Comparison of ENCODE assay signal across 9 mouse cellular contexts in the genomic region with DNA sequence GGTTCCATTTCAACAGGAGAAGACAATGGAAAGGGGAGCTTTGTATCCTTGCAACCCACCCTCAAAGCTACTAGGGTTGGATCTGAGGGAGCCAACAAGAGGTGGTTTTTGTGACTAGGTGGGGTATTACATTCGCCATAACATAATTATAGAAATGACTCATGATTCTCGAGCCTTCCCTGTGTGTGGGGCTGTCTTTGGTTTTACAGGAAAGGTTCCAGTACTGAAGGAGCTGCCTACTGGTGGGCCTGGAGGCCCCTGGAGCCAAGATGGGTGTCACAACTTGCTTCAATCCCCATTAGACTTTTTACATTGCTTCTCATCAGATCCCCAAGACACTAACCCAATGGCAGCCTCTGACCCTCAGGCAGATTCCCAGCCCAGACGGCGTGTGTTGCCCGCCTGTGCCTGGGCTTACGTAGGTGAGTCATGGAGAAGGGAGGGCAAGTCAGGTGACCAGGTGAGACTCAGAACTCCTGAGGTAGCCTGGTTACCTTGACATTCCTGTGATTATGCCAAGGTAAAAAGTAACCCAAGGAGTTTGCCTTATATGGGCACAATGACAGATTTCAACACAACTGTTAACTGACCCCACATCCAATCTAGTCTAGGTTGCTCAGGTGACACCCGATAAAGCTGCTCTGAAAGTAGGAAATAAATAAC. TPM values are rescaled to one million over a fixed set of nuclear protein-coding genes. Genes with fewer than 3 reads are reported as not detected.
DNase-seq lines count a peak whose midpoint lies in the region; TF ChIP-seq lines count a peak whose summit lies in the region.
"Had no signal": no experiment of that assay in that cellular context is flagged by ENCODE, and none has a peak within 500 bp of the region (broad histone marks: within the 10 kb centered on the region; RNA-seq: fewer than 3 reads in every experiment).

No protein-coding gene starts in this region.

- H3K27me3 ChIP-seq in embryonic facial prominence, embryonic 10.5 days (replicated peaks; ENCODE audit: low read depth, poor library complexity, severe bottlenecking): no peaks in the 10 kb centered on the region
- H3K27me3 ChIP-seq in small intestine, adult 2 months (ENCODE audit: control insufficient read depth, insufficient read depth, low read length): no peaks in the 10 kb centered on the region

- no peak for TF ChIP-seq CTCF in layer of hippocampus, adult 2 months (conservative IDR thresholded peaks at IDR 0.05)
- TF ChIP-seq CTCF in small intestine, adult 2 months (IDR thresholded peaks at IDR 0.05; ENCODE audit: extremely low read depth, insufficient read length, insufficient replicate concordance, low read depth, low read length): no peak

- peaks cover 64% of the 10 kb centered on the region for H3K4me1 ChIP-seq in embryonic facial prominence, embryonic 10.5 days
- H3K4me1 ChIP-seq in small intestine, adult 2 months (ENCODE audit: control insufficient read depth, insufficient read depth, insufficient read length, low read length): peaks cover 49% of the 10 kb centered on the region

- DNase-seq in layer of hippocampus, adult 2 months (ENCODE audit: low spot score in 2 of 2): no peak
- DNase-seq in layer of hippocampus, adult 18-20 months (ENCODE audit: low spot score in 2 of 2): no peak
- no peak for DNase-seq in embryonic facial prominence, embryonic 10.5 days (ENCODE audit: low spot score)
- DNase-seq in kidney, postnatal 10 days: peak; percentile 67
- DNase-seq in ovary, postnatal 10 days (ENCODE audit: low spot score): no peak
- no peak for DNase-seq in adrenal gland, postnatal 10 days
- DNase-seq in retina, postnatal 1 day: no peak
- DNase-seq: thymus, adult 18-20 months had no signal

- TF ChIP-seq POLR2A in small intestine, adult 2 months (IDR thresholded peaks at IDR 0.05; ENCODE audit: low read depth, low read length): no peak

- H3K4me3 ChIP-seq in layer of hippocampus, adult 2 months: no peak overlapping the region
- H3K4me3 ChIP-seq in embryonic facial prominence, embryonic 10.5 days: no peak overlapping the region
- no peak overlapping the region for H3K4me3 ChIP-seq in small intestine, adult 2 months (ENCODE audit: low read depth, low read length)

- 90% methylated on average over 7 of the region's 7 CpGs for WGBS in embryonic facial prominence, embryonic 10.5 days
- 26% methylated on average over 7 of the region's 7 CpGs for WGBS in small intestine, adult 2 months

- H3K36me3 ChIP-seq in embryonic facial prominence, embryonic 10.5 days (replicated peaks): peaks cover 57% of the 10 kb centered on the region
- H3K36me3 ChIP-seq in small intestine, adult 2 months (ENCODE audit: control insufficient read depth, insufficient read depth, low read length): peaks cover 19% of the 10 kb centered on the region

- peak overlapping the region; percentile 57; the same call in 1 of the 2 replicates for H3K27ac ChIP-seq in layer of hippocampus, adult 2 months
- peak overlapping the region; percentile 55 for H3K27ac ChIP-seq in embryonic facial prominence, embryonic 10.5 days (replicated peaks)
- peak overlapping the region; percentile 99 for H3K27ac ChIP-seq in small intestine, adult 2 months (ENCODE audit: insufficient read depth, low read depth, low read length)

- H3K9me3 ChIP-seq in embryonic facial prominence, embryonic 10.5 days: no peaks in the 10 kb centered on the region

RNA-seq across cellular contexts. Expression of gene Actn4, which starts 31.0 kb away (rescaled TPM):
- 100 to 1,000 TPM; 131 to 134 TPM for total RNA-seq in layer of hippocampus, adult 2 months (2021)
- 100 to 1,000 TPM; 127 to 136 TPM for total RNA-seq in layer of hippocampus, adult 18-20 months (2021)
- polyA plus RNA-seq in embryonic facial prominence, embryonic 10.5 days (2016; fragmentation: Nextera tagmentation; extraction: Ambion mirVana): 260 and 269 TPM in 2 replicates
- polyA plus RNA-seq in small intestine, adult 2 months (2012; rRNA removed): 506 and 1,069 TPM in 2 replicates
- 100 to 1,000 TPM; 236 to 261 TPM for total RNA-seq in adrenal gland, postnatal 10 days (2021)

RNA-seq across cellular contexts. Expression of gene Capn12, which starts 49.9 kb away (rescaled TPM):
- under 1 TPM; 0.15 to 0.29 TPM for total RNA-seq in layer of hippocampus, adult 2 months (2021)
- under 1 TPM; 0.50 to 0.76 TPM for total RNA-seq in layer of hippocampus, adult 18-20 months (2021)
- 0.44 and 0.55 TPM in 2 replicates for polyA plus RNA-seq in embryonic facial prominence, embryonic 10.5 days (2016; fragmentation: Nextera tagmentation; extraction: Ambion mirVana)
- polyA plus RNA-seq in small intestine, adult 2 months (2012; rRNA removed): 0.08 and 0.10 TPM in 2 replicates
- under 1 TPM; 0.15 to 0.67 TPM for total RNA-seq in adrenal gland, postnatal 10 days (2021)

RNA-seq across cellular contexts. Expression of gene Eif3k, which starts 50.5 kb away (rescaled TPM):
- 100 to 1,000 TPM; 198 to 202 TPM for total RNA-seq in layer of hippocampus, adult 2 months (2021)
- 100 to 1,000 TPM; 201 to 212 TPM for total RNA-seq in layer of hippocampus, adult 18-20 months (2021)
- 444 and 454 TPM in 2 replicates for polyA plus RNA-seq in embryonic facial prominence, embryonic 10.5 days (2016; fragmentation: Nextera tagmentation; extraction: Ambion mirVana)
- polyA plus RNA-seq in small intestine, adult 2 months (2012; rRNA removed): 135 and 169 TPM in 2 replicates
- total RNA-seq in adrenal gland, postnatal 10 days (2021): 100 to 1,000 TPM; 240 to 250 TPM

RNA-seq across cellular contexts. Expression of gene Map4k1, which starts 50.7 kb away (rescaled TPM):
- 1 to 10 TPM in 1 of 2 experiments, under 1 TPM in 1; 0.90 to 1.8 TPM for total RNA-seq in layer of hippocampus, adult 2 months (2021)
- 1 to 10 TPM in 1 of 2 experiments, under 1 TPM in 1; 0.99 to 1.3 TPM for total RNA-seq in layer of hippocampus, adult 18-20 months (2021)
- 11.6 and 14.4 TPM in 2 replicates for polyA plus RNA-seq in embryonic facial prominence, embryonic 10.5 days (2016; fragmentation: Nextera tagmentation; extraction: Ambion mirVana)
- 11.1 and 21.3 TPM in 2 replicates for polyA plus RNA-seq in small intestine, adult 2 months (2012; rRNA removed)
- total RNA-seq in adrenal gland, postnatal 10 days (2021): 1 to 10 TPM; 3.3 to 4.9 TPM
